Mouse (Mus musculus) small intestine, adult 2 months (tissue): ENCODE data around the gene Gm17416.

Experiments used
- CTCF ChIP-seq: fragments of 200-500 bp; IDR thresholded peaks from 2 replicates; pipeline ENCODE4 v1.5.1; 2012; ENCODE audit warnings: low read depth, mild to moderate bottlenecking, control low read depth, inconsistent platforms, low read length, moderate library complexity, mixed read lengths; ENCODE audit not compliant: insufficient replicate concordance, insufficient read length; ENCODE audit errors: extremely low read depth
- POLR2A ChIP-seq: fragments of 200-500 bp; IDR thresholded peaks from 2 replicates; pipeline ENCODE4 v1.6.1; 2012; ENCODE audit warnings: low read depth, mild to moderate bottlenecking, control low read depth, inconsistent platforms, low read length, moderate library complexity

DNA sequence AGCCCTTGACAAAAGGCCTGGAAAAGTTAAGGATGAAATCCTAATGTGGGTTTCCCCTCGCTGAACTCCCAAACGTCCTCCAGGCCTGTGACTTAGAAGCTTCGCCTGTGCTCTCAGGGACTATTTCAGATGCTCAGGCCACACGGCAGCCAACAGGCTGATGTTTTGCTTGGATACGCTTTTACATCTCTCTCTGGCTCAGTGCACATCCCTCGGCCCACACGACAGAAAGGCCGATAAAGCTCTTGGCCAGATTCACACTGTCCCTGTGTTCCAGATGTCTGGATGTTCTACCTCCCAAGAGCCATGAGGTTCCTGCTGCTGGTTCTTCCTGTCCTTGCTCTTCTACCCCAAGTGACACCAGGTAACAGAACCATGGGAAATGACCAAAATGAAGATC, 4.3 kb downstream of the Gm17416 start:
- TF ChIP-seq CTCF (no peak), POLR2A (no peak)
